Mouse (Mus musculus): Measurements from ENCODE around the gene Vkorc1. TPM values are rescaled to one million over a fixed set of nuclear protein-coding genes. Genes with fewer than 3 reads are reported as not detected.

The Vkorc1 gene
- polyA plus RNA-seq, 1 experiment = 75.1 TPM

- DNase-seq = no peak
- peaks cover 21% of the 10 kb centered on the region for H3K4me1 ChIP-seq (replicated peaks; ENCODE audit: control insufficient read depth, insufficient read depth, low read length)
- H3K27me3 ChIP-seq (ENCODE audit: control insufficient read depth, insufficient read depth, low read length) = no peaks in the 10 kb centered on the region
- 92% methylated on average over 8 of the region's 8 CpGs for WGBS
- peaks cover 57% of the 10 kb centered on the region for H3K36me3 ChIP-seq (ENCODE audit: control insufficient read depth, insufficient read depth, low read length)
- no peak overlapping the region for H3K27ac ChIP-seq (ENCODE audit: control insufficient read depth, insufficient read depth, low read length)
- H3K4me3 ChIP-seq (ENCODE audit: control insufficient read depth, insufficient read depth, low read length) = no peak overlapping the region
- TF ChIP-seq POLR2A (IDR thresholded peaks at IDR 0.05; ENCODE audit: control insufficient read depth, extremely low read depth, insufficient read depth, low read length, poor library complexity) (no peak), CTCF (IDR thresholded peaks at IDR 0.05; ENCODE audit: borderline replicate concordance, control insufficient read depth, extremely low read depth, insufficient read depth, low read length, poor library complexity) (no peak)
These were observed 8.2 kb downstream of the Vkorc1 start for GRCm38 (mm10) chr7:127887191-127887590.

GRCm38 (mm10) chr7:127886551-127886950 is 8.9 kb downstream of the Vkorc1 start:
- no peak overlapping the region for H3K4me3 ChIP-seq (ENCODE audit: control insufficient read depth, insufficient read depth, low read length)
- DNase-seq = no peak
- H3K27ac ChIP-seq (ENCODE audit: control insufficient read depth, insufficient read depth, low read length) = no peak overlapping the region
- peaks cover 21% of the 10 kb centered on the region for H3K4me1 ChIP-seq (replicated peaks; ENCODE audit: control insufficient read depth, insufficient read depth, low read length)
- H3K36me3 ChIP-seq (ENCODE audit: control insufficient read depth, insufficient read depth, low read length) = peaks cover 63% of the 10 kb centered on the region
- TF ChIP-seq CTCF (IDR thresholded peaks at IDR 0.05; ENCODE audit: borderline replicate concordance, control insufficient read depth, extremely low read depth, insufficient read depth, low read length, poor library complexity) (no peak), POLR2A (IDR thresholded peaks at IDR 0.05; ENCODE audit: control insufficient read depth, extremely low read depth, insufficient read depth, low read length, poor library complexity) (no peak)
- WGBS = 89% methylated on average over 6 of the region's 6 CpGs
- H3K27me3 ChIP-seq (ENCODE audit: control insufficient read depth, insufficient read depth, low read length) = no peaks in the 10 kb centered on the region

GRCm38 (mm10) chr7:127885951-127886350 is 9.5 kb downstream of the Vkorc1 start:
- H3K27ac ChIP-seq (ENCODE audit: control insufficient read depth, insufficient read depth, low read length) = no peak overlapping the region
- peaks cover 69% of the 10 kb centered on the region for H3K36me3 ChIP-seq (ENCODE audit: control insufficient read depth, insufficient read depth, low read length)
- TF ChIP-seq CTCF (IDR thresholded peaks at IDR 0.05; ENCODE audit: borderline replicate concordance, control insufficient read depth, extremely low read depth, insufficient read depth, low read length, poor library complexity) (no peak), POLR2A (IDR thresholded peaks at IDR 0.05; ENCODE audit: control insufficient read depth, extremely low read depth, insufficient read depth, low read length, poor library complexity) (no peak)
- no peak for DNase-seq
- no peaks in the 10 kb centered on the region for H3K27me3 ChIP-seq (ENCODE audit: control insufficient read depth, insufficient read depth, low read length)
- WGBS = 37% methylated on average over 6 of the region's 6 CpGs
- H3K4me3 ChIP-seq (ENCODE audit: control insufficient read depth, insufficient read depth, low read length) = no peak overlapping the region
- peaks cover 21% of the 10 kb centered on the region for H3K4me1 ChIP-seq (replicated peaks; ENCODE audit: control insufficient read depth, insufficient read depth, low read length)

GRCm38 (mm10) chr7:127880431-127880830 is 15.0 kb downstream of the Vkorc1 start:
- no peaks in the 10 kb centered on the region for H3K27me3 ChIP-seq (ENCODE audit: control insufficient read depth, insufficient read depth, low read length)
- peaks cover 14% of the 10 kb centered on the region for H3K4me1 ChIP-seq (replicated peaks; ENCODE audit: control insufficient read depth, insufficient read depth, low read length)
- H3K4me3 ChIP-seq (ENCODE audit: control insufficient read depth, insufficient read depth, low read length) = no peak overlapping the region
- DNase-seq = no peak
- 96% methylated on average over 12 of the region's 12 CpGs for WGBS
- H3K36me3 ChIP-seq (ENCODE audit: control insufficient read depth, insufficient read depth, low read length) = peaks cover 58% of the 10 kb centered on the region
- H3K27ac ChIP-seq (ENCODE audit: control insufficient read depth, insufficient read depth, low read length) = no peak overlapping the region
- TF ChIP-seq CTCF (IDR thresholded peaks at IDR 0.05; ENCODE audit: borderline replicate concordance, control insufficient read depth, extremely low read depth, insufficient read depth, low read length, poor library complexity) = no peak
- no peak for TF ChIP-seq POLR2A (IDR thresholded peaks at IDR 0.05; ENCODE audit: control insufficient read depth, extremely low read depth, insufficient read depth, low read length, poor library complexity)

- WGBS = 99% methylated on average over 9 of the region's 9 CpGs
- no peak overlapping the region for H3K4me3 ChIP-seq (ENCODE audit: control insufficient read depth, insufficient read depth, low read length)
- peaks cover 49% of the 10 kb centered on the region for H3K36me3 ChIP-seq (ENCODE audit: control insufficient read depth, insufficient read depth, low read length)
- TF ChIP-seq CTCF (IDR thresholded peaks at IDR 0.05; ENCODE audit: borderline replicate concordance, control insufficient read depth, extremely low read depth, insufficient read depth, low read length, poor library complexity) (no peak), POLR2A (IDR thresholded peaks at IDR 0.05; ENCODE audit: control insufficient read depth, extremely low read depth, insufficient read depth, low read length, poor library complexity) (no peak)
- H3K4me1 ChIP-seq (replicated peaks; ENCODE audit: control insufficient read depth, insufficient read depth, low read length) = peaks cover 14% of the 10 kb centered on the region
- DNase-seq = no peak
- H3K27me3 ChIP-seq (ENCODE audit: control insufficient read depth, insufficient read depth, low read length) = no peaks in the 10 kb centered on the region
- H3K27ac ChIP-seq (ENCODE audit: control insufficient read depth, insufficient read depth, low read length) = no peak overlapping the region
These were observed 16.1 kb downstream of the Vkorc1 start for GRCm38 (mm10) chr7:127879301-127879700.

- TF ChIP-seq CTCF (IDR thresholded peaks at IDR 0.05; ENCODE audit: borderline replicate concordance, control insufficient read depth, extremely low read depth, insufficient read depth, low read length, poor library complexity) (peak; percentile 20; the same call in 1 of the 2 replicates), POLR2A (IDR thresholded peaks at IDR 0.05; ENCODE audit: control insufficient read depth, extremely low read depth, insufficient read depth, low read length, poor library complexity) (peak; percentile 49; the same call in 1 of the 2 replicates)
- Histone ChIP-seq H3K27ac (ENCODE audit: control insufficient read depth, insufficient read depth, low read length) (peak within 1 kb of the TSS; percentile 82), H3K4me1 (replicated peaks; ENCODE audit: control insufficient read depth, insufficient read depth, low read length) (peaks cover 6% of the 10 kb centered on the region), H3K4me3 (ENCODE audit: control insufficient read depth, insufficient read depth, low read length) (peak within 1 kb of the TSS; percentile 89), H3K36me3 (ENCODE audit: control insufficient read depth, insufficient read depth, low read length) (peaks cover 29% of the 10 kb centered on the region), H3K27me3 (ENCODE audit: control insufficient read depth, insufficient read depth, low read length) (no peaks in the 10 kb centered on the region)
- under 1% methylated on average over 60 of the region's 60 CpGs for WGBS
- peak; percentile 83 for DNase-seq
These were observed 18.7 kb downstream of the Vkorc1 start, which contains the start of gene Zfp668 for GRCm38 (mm10) chr7:127876467-127877348. Gene Zfp668, minus strand, starts transcription at chr7:127876828.
